Mouse (Mus musculus) heart, postnatal 0 days (tissue): ENCODE measurements around the gene Pde8a.

Source experiments
- CTCF ChIP-seq: IDR thresholded peaks from 2 replicates; pipeline ENCODE4 v1.5.1; 2016; ENCODE audit warnings: antibody characterized with exemption, control low read depth, low read depth
- EP300 ChIP-seq: IDR thresholded peaks from 2 replicates; pipeline ENCODE4 v1.6.1; 2016; ENCODE audit warnings: antibody characterized with exemption, low read depth

- TF ChIP-seq EP300 (no peak), CTCF (no peak)
These were observed 124.6 kb downstream of the Pde8a start for GRCm38 (mm10) chr7:81337785-81338521.
